Mouse (Mus musculus): ENCODE measurements around the gene Tex44.

Gene Tex44

GRCm38 (mm10) chr1:86421007-86421406, 5.1 kb upstream of the Tex44 start:
- no peak for DNase-seq (ENCODE audit: low read depth, low spot score)

DNA sequence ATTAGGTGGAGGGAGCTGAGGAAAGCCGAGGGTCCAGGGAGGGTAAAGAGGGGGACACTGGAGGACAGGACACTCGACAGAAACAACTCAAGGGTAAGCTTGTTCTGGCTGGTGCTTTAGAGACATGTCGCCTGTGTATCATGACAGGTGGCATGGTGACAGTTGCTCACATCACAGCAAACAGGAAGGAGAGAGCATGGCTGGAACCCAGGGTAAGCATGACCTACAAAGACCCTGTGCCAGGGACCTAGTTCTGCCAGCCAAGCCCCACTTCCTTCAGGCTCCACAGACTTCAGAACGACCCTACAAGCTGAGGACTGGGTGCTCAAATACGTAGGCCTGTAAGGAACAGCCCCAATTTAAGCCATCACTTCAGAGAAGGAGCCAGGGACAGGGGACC, 2.2 kb upstream of the Tex44 start:
- DNase-seq (ENCODE audit: low read depth, low spot score) = no peak

DNA sequence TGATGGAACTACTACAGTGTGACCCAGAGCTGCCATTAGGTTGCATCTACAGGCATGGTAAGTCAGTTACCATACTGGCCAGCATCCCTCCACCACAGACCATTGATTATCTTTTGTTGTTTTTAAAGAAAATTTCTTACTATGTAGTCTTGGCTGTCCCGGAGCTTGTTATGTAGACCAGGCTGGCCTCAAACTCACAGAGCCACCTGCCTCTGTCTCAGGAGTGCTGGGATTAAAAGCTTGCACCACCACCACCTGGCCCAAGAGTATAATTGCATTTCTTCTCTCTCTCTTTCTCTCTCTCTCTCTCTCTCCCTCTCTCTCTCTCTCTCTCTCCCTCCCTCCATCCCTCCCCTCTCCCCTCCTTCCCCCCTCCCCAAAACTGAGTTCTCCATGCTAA, 1.8 kb upstream of the Tex44 start:
- DNase-seq (ENCODE audit: low read depth, low spot score) = no peak

GRCm38 (mm10) chr1:86424835-86425547, 1.1 kb upstream of the Tex44 start:
- no peak for DNase-seq (ENCODE audit: low read depth, low spot score)

DNA sequence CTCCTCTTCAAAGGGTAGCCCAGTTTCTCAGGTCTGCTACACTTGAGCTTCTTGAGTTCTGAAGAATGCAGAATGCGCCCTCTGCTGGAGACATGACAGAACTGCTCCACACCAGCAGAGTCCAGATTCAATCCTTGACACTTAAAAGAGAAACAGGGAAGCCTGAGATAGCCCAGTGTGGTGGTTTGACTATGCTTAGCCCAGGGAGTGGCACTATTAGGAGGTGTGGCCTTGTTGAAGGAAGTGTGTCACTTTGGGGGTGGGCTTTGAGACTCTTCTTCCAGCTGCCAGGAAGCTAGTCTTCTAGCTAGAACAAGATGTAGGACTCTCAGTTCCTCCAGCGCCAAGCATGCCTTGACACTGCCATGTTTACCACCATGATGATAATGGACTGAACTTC, 3.9 kb downstream of the Tex44 start:
- peak; percentile 93 for DNase-seq (ENCODE audit: low read depth, low spot score)

- DNase-seq (ENCODE audit: low read depth, low spot score) = no peak
These were observed 6.6 kb downstream of the Tex44 start for GRCm38 (mm10) chr1:86432778-86433177.

GRCm38 (mm10) chr1:86433359-86433758, 7.2 kb downstream of the Tex44 start:
- no peak for DNase-seq (ENCODE audit: low read depth, low spot score)

GRCm38 (mm10) chr1:86434001-86434400, 7.9 kb downstream of the Tex44 start:
- DNase-seq (ENCODE audit: low read depth, low spot score) = peak; percentile 88

- DNase-seq (ENCODE audit: low read depth, low spot score) = peak; percentile 99
These were observed 8.5 kb downstream of the Tex44 start for GRCm38 (mm10) chr1:86434439-86435201.

GRCm38 (mm10) chr1:86435302-86435821, 9.2 kb downstream of the Tex44 start:
- peak; percentile 92 for DNase-seq (ENCODE audit: low read depth, low spot score)

GRCm38 (mm10) chr1:86437219-86438013, 11.3 kb downstream of the Tex44 start:
- DNase-seq (ENCODE audit: low read depth, low spot score) = no peak

DNA sequence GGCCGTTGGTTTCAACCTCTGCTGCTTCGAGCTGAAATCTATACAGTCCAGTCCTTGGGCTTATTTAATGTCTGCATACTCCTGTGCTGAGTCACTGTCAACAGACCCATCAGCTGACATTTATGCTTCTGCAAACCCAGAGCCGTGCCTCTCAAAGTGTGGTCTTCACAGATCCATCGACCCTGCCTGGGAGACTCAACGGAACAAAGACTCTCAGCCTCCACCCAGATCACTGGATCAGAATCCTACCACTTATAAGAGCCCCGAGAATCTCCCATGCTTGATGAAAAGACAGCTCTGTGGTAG, 11.8 kb downstream of the Tex44 start:
- DNase-seq (ENCODE audit: low read depth, low spot score) = no peak

- peak; percentile 68 for DNase-seq (ENCODE audit: low read depth, low spot score)
These were observed 12.4 kb downstream of the Tex44 start for GRCm38 (mm10) chr1:86438501-86438900.

- DNase-seq (ENCODE audit: low read depth, low spot score) = peak; percentile 64
These were observed 13.5 kb downstream of the Tex44 start for GRCm38 (mm10) chr1:86439487-86440170.

GRCm38 (mm10) chr1:86440171-86440886, 14.2 kb downstream of the Tex44 start:
- DNase-seq (ENCODE audit: low read depth, low spot score) = peak; percentile 98

GRCm38 (mm10) chr1:86440887-86441723, 15.0 kb downstream of the Tex44 start:
- DNase-seq (ENCODE audit: low read depth, low spot score) = peak; percentile 86

DNA sequence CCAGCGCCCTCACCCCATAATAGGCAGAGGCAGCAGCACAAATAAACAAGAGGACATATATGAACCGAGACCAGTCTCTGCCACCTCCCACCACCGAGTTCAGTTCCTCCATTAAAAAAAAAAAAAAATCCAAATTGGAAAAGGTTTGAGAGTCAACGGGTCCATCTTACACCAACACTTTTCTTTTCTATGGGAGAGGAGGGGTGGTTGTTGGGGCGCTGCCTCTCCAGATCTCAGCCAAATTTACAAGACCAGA, 15.5 kb downstream of the Tex44 start:
- DNase-seq (ENCODE audit: low read depth, low spot score) = no peak

GRCm38 (mm10) chr1:86441980-86442831, 16.1 kb downstream of the Tex44 start:
- peak; percentile 94 for DNase-seq (ENCODE audit: low read depth, low spot score)

GRCm38 (mm10) chr1:86442832-86443231, 16.7 kb downstream of the Tex44 start:
- no peak for DNase-seq (ENCODE audit: low read depth, low spot score)
